Mouse (Mus musculus) kidney, embryonic 16.5 days (tissue): ENCODE measurements around the gene Rrp1b. TPM values are rescaled to one million over a fixed set of nuclear protein-coding genes. Genes with fewer than 3 reads are reported as not detected.

Experiments used
- ATAC-seq: fragments of 200-750 bp; cut with Nextera tagmentation; 2 replicates; pipeline ENCODE4 v1.8.0; 2017; ENCODE audit warnings: moderate TSS enrichment; ENCODE audit not compliant: low FRiP score, low TSS enrichment
- H3K27ac ChIP-seq: fragments of 300-500 bp; sonication (generic); 2 replicates; pipeline ENCODE4 v1.5.1; 2014; ENCODE audit warnings: low read length
- H3K27me3 ChIP-seq: fragments of 300-500 bp; sonication (generic); 2 replicates; pipeline ENCODE4 v1.6.1; 2014; ENCODE audit warnings: low read length, control low read depth, mixed read lengths; ENCODE audit not compliant: insufficient read depth
- H3K36me3 ChIP-seq: fragments of 300-500 bp; sonication (generic); 2 replicates; pipeline ENCODE4 v1.6.1; 2014; ENCODE audit warnings: low read length, control low read depth, mixed read lengths; ENCODE audit not compliant: insufficient read depth
- H3K4me1 ChIP-seq: fragments of 300-500 bp; sonication (generic); 2 replicates; pipeline ENCODE4 v1.6.1; 2014; ENCODE audit warnings: low read length, control low read depth, mixed read lengths; ENCODE audit not compliant: insufficient read depth
- H3K4me2 ChIP-seq: fragments of 300-500 bp; sonication (generic); replicated peaks from 2 replicates; pipeline ENCODE4 v1.6.1; 2014; ENCODE audit warnings: low read depth, low read length
- H3K4me3 ChIP-seq: fragments of 300-500 bp; sonication (generic); 2 replicates; pipeline ENCODE4 v1.5.1; 2014; ENCODE audit warnings: mild to moderate bottlenecking, low read length
- H3K9ac ChIP-seq: fragments of 300-500 bp; sonication (generic); replicated peaks from 2 replicates; pipeline ENCODE4 v1.6.1; 2014; ENCODE audit warnings: low read length
- H3K9me3 ChIP-seq: fragments of 300-500 bp; sonication (generic); 2 replicates; pipeline ENCODE4 v1.6.1; 2016; ENCODE audit warnings: low read length, control low read depth
- WGBS: fragments of 180-500 bp; shearing (Covaris S2); extraction: QIAGEN DNeasy Blood & Tissue Kit; methylation state at CpG from one replicate; pipeline ENCODE4 v1.1.7; 2014; 5-methylcytosine and 5-hydroxymethylcytosine counted together
- polyA plus RNA-seq: library from polyadenylated mRNA; unstranded; fragments of >200 nt; fragmentation: Nextera tagmentation; extraction: Ambion mirVana; gene quantifications from 2 replicates; pipeline ENCODE4 v1.2.1, GENCODE M21; 2015

Rrp1b gene
- polyA plus RNA-seq, 1 experiment from 2014 or later, result 51.4 TPM

GRCm38 (mm10) chr17:32025386-32025785 is 10.5 kb upstream of the Rrp1b start:
- no peaks in the 10 kb centered on the region for H3K36me3 ChIP-seq
- H3K27me3 ChIP-seq, result no peaks in the 10 kb centered on the region
- no peak overlapping the region for H3K4me2 ChIP-seq
- H3K4me1 ChIP-seq, result peaks cover 23% of the 10 kb centered on the region
- no peak overlapping the region for H3K27ac ChIP-seq
- H3K9ac ChIP-seq, result no peak overlapping the region
- 4% methylated on average over 2 of the region's 2 CpGs for WGBS
- H3K4me3 ChIP-seq, result no peak overlapping the region
- ATAC-seq, result peak; percentile 74; the same call in 1 of the 2 replicates
- H3K9me3 ChIP-seq, result no peaks in the 10 kb centered on the region

- WGBS, result 29% methylated on average over 3 of the region's 3 CpGs
- no peaks in the 10 kb centered on the region for H3K9me3 ChIP-seq
- no peak overlapping the region for H3K4me3 ChIP-seq
- ATAC-seq, result no peak
- H3K36me3 ChIP-seq, result no peaks in the 10 kb centered on the region
- H3K27me3 ChIP-seq, result no peaks in the 10 kb centered on the region
- H3K4me1 ChIP-seq, result peaks cover 19% of the 10 kb centered on the region
- H3K27ac ChIP-seq, result no peak overlapping the region
- H3K4me2 ChIP-seq, result no peak overlapping the region
- H3K9ac ChIP-seq, result no peak overlapping the region
These were observed 8.2 kb upstream of the Rrp1b start for GRCm38 (mm10) chr17:32027666-32028065.

GRCm38 (mm10) chr17:32028301-32028700 is 7.6 kb upstream of the Rrp1b start:
- H3K27me3 ChIP-seq, result no peaks in the 10 kb centered on the region
- no peaks in the 10 kb centered on the region for H3K36me3 ChIP-seq
- 72% methylated on average over 3 of the region's 3 CpGs for WGBS
- no peaks in the 10 kb centered on the region for H3K9me3 ChIP-seq
- no peak overlapping the region for H3K4me3 ChIP-seq
- no peak overlapping the region for H3K4me2 ChIP-seq
- ATAC-seq, result no peak
- peaks cover 15% of the 10 kb centered on the region for H3K4me1 ChIP-seq
- no peak overlapping the region for H3K27ac ChIP-seq
- no peak overlapping the region for H3K9ac ChIP-seq

- no peak overlapping the region for H3K9ac ChIP-seq
- no peaks in the 10 kb centered on the region for H3K36me3 ChIP-seq
- ATAC-seq, result no peak
- no peaks in the 10 kb centered on the region for H3K9me3 ChIP-seq
- WGBS, result 38% methylated on average over 7 of the region's 7 CpGs
- no peak overlapping the region for H3K27ac ChIP-seq
- H3K4me2 ChIP-seq, result no peak overlapping the region
- H3K4me1 ChIP-seq, result peaks cover 6% of the 10 kb centered on the region
- no peak overlapping the region for H3K4me3 ChIP-seq
- H3K27me3 ChIP-seq, result no peaks in the 10 kb centered on the region
These were observed 4.2 kb upstream of the Rrp1b start for GRCm38 (mm10) chr17:32031684-32032083.

GRCm38 (mm10) chr17:32034322-32034721 is 1.6 kb upstream of the Rrp1b start:
- no peak overlapping the region for H3K4me2 ChIP-seq
- H3K36me3 ChIP-seq, result no peaks in the 10 kb centered on the region
- H3K27me3 ChIP-seq, result no peaks in the 10 kb centered on the region
- no peak overlapping the region for H3K9ac ChIP-seq
- no peak for ATAC-seq
- H3K27ac ChIP-seq, result no peak overlapping the region
- no peaks in the 10 kb centered on the region for H3K9me3 ChIP-seq
- WGBS, result 90% methylated on average over 23 of the region's 23 CpGs
- H3K4me3 ChIP-seq, result no peak overlapping the region
- peaks cover 19% of the 10 kb centered on the region for H3K4me1 ChIP-seq

- Histone ChIP-seq H3K9me3 (no peaks in the 10 kb centered on the region), H3K27ac (peak overlapping the region; percentile 49), H3K4me1 (peaks cover 19% of the 10 kb centered on the region), H3K36me3 (no peaks in the 10 kb centered on the region; the same call in 1 of the 2 replicates), H3K27me3 (no peaks in the 10 kb centered on the region), H3K9ac (peak overlapping the region; percentile 82), H3K4me2 (peak overlapping the region; percentile 86), H3K4me3 (peak overlapping the region; percentile 93)
- under 1% methylated on average over 46 of the region's 46 CpGs for WGBS
- ATAC-seq, result peak; percentile 76
These were observed 874 bp downstream of the Rrp1b start for GRCm38 (mm10) chr17:32036509-32037438.

- ATAC-seq, result no peak
- no peaks in the 10 kb centered on the region for H3K9me3 ChIP-seq
- 62% methylated on average over 10 of the region's 10 CpGs for WGBS
- H3K27ac ChIP-seq, result no peak overlapping the region
- no peaks in the 10 kb centered on the region for H3K27me3 ChIP-seq
- H3K36me3 ChIP-seq, result no peaks in the 10 kb centered on the region; the same call in 1 of the 2 replicates
- H3K4me3 ChIP-seq, result no peak overlapping the region
- no peak overlapping the region for H3K4me2 ChIP-seq
- peaks cover 19% of the 10 kb centered on the region for H3K4me1 ChIP-seq
- H3K9ac ChIP-seq, result no peak overlapping the region
These were observed 4.4 kb downstream of the Rrp1b start for GRCm38 (mm10) chr17:32040263-32040662.

GRCm38 (mm10) chr17:32046541-32046940 is 10.6 kb downstream of the Rrp1b start:
- 93% methylated on average over 5 of the region's 5 CpGs for WGBS
- peaks cover 45% of the 10 kb centered on the region for H3K36me3 ChIP-seq
- ATAC-seq, result no peak

GRCm38 (mm10) chr17:32048351-32048750 is 12.5 kb downstream of the Rrp1b start:
- Histone ChIP-seq H3K9me3 (no peaks in the 10 kb centered on the region), H3K9ac (no peak overlapping the region), H3K4me2 (no peak overlapping the region), H3K27me3 (no peaks in the 10 kb centered on the region), H3K4me1 (no peaks in the 10 kb centered on the region), H3K36me3 (peaks cover 61% of the 10 kb centered on the region), H3K27ac (no peak overlapping the region), H3K4me3 (no peak overlapping the region)
- 85% methylated on average over 5 of the region's 5 CpGs for WGBS
- no peak for ATAC-seq

More at GRCm38 (mm10) chr17:32046541-32046940, 10.6 kb downstream of the Rrp1b start:
- Histone ChIP-seq H3K4me1 (no peaks in the 10 kb centered on the region), H3K4me2 (no peak overlapping the region), H3K9me3 (no peaks in the 10 kb centered on the region), H3K27ac (no peak overlapping the region), H3K9ac (no peak overlapping the region), H3K4me3 (no peak overlapping the region), H3K27me3 (no peaks in the 10 kb centered on the region)

- no peak for ATAC-seq
- H3K27ac ChIP-seq, result no peak overlapping the region
- H3K4me1 ChIP-seq, result no peaks in the 10 kb centered on the region
- H3K4me2 ChIP-seq, result no peak overlapping the region
- WGBS, result 85% methylated on average over 4 of the region's 4 CpGs
- H3K9ac ChIP-seq, result no peak overlapping the region
- no peak overlapping the region for H3K4me3 ChIP-seq
- H3K27me3 ChIP-seq, result no peaks in the 10 kb centered on the region
- no peaks in the 10 kb centered on the region for H3K9me3 ChIP-seq
- H3K36me3 ChIP-seq, result peaks cover 75% of the 10 kb centered on the region
These were observed 14.0 kb downstream of the Rrp1b start for GRCm38 (mm10) chr17:32049914-32050313.
